Mouse (Mus musculus) frontal cortex, postnatal 14 days (tissue): ENCODE results near the gene Atp6ap1l.
A peak's percentile ranks its signal among the peaks of the same experiment; 100 is the strongest.
"Not testable (repeated sequence)": the region's sequence is repeated elsewhere in the genome, so short reads cannot be mapped to it uniquely, and the experiment has no call there.

ENCODE experiments used
- DNase-seq, 2 experiments: peaks; one replicate each; pipeline ENCODE4 v3.0.0; 2022; ENCODE audit warnings: low spot score in 2 of 2

Atp6ap1l gene

GRCm38 (mm10) chr13:90905176-90905575 is at the start of gene Atp6ap1l:
TSS of gene Atp6ap1l (minus strand) at chr13:90905355.
- no peak for DNase-seq

- no peak for DNase-seq
Measured at GRCm38 (mm10) chr13:90939600-90939999, 34.4 kb upstream of the Atp6ap1l start.

- DNase-seq = no peak
Measured at GRCm38 (mm10) chr13:90939192-90939591, 34.0 kb upstream of the Atp6ap1l start.

- no peak for DNase-seq
Measured at GRCm38 (mm10) chr13:90935852-90936251, 30.7 kb upstream of the Atp6ap1l start.

- no peak for DNase-seq
Measured at GRCm38 (mm10) chr13:90933256-90933655, 28.1 kb upstream of the Atp6ap1l start.

GRCm38 (mm10) chr13:90929847-90930246 is 24.7 kb upstream of the Atp6ap1l start:
- peak; percentile 49 to 82 for DNase-seq

- DNase-seq = not testable (repeated sequence)
Measured at GRCm38 (mm10) chr13:90928266-90928665, 23.1 kb upstream of the Atp6ap1l start.

- no peak for DNase-seq
Measured at GRCm38 (mm10) chr13:90926938-90927633, 21.9 kb upstream of the Atp6ap1l start.

- DNase-seq = no peak
Measured at GRCm38 (mm10) chr13:90926125-90926765, 21.1 kb upstream of the Atp6ap1l start.

GRCm38 (mm10) chr13:90925191-90925590 is 20.0 kb upstream of the Atp6ap1l start:
- DNase-seq = no peak

GRCm38 (mm10) chr13:90924072-90924471 is 18.9 kb upstream of the Atp6ap1l start:
- no peak for DNase-seq

- DNase-seq = not testable (repeated sequence)
Measured at GRCm38 (mm10) chr13:90923617-90924016, 18.5 kb upstream of the Atp6ap1l start.

- peak; percentile 79 to 83 for DNase-seq
Measured at GRCm38 (mm10) chr13:90922751-90923612, 17.8 kb upstream of the Atp6ap1l start, which contains the start of gene Rps23. TSS of gene Rps23 (plus strand) at chr13:90922958.

GRCm38 (mm10) chr13:90914721-90915120 is 9.6 kb upstream of the Atp6ap1l start:
- no peak for DNase-seq

- no peak for DNase-seq
Measured at GRCm38 (mm10) chr13:90913675-90914192, 8.6 kb upstream of the Atp6ap1l start.

GRCm38 (mm10) chr13:90912760-90913674 is 7.9 kb upstream of the Atp6ap1l start:
- peak in 1 of 2 experiments; percentile 21 for DNase-seq

- DNase-seq = no peak
Measured at GRCm38 (mm10) chr13:90907376-90907775, 2.2 kb upstream of the Atp6ap1l start.

GRCm38 (mm10) chr13:90896821-90897220 is 8.3 kb downstream of the Atp6ap1l start:
- DNase-seq = no peak

- no peak for DNase-seq
Measured at GRCm38 (mm10) chr13:90896098-90896497, 9.1 kb downstream of the Atp6ap1l start.

GRCm38 (mm10) chr13:90894819-90895218 is 10.3 kb downstream of the Atp6ap1l start:
- DNase-seq = no peak

- DNase-seq = no peak
Measured at GRCm38 (mm10) chr13:90890111-90890510, 15.0 kb downstream of the Atp6ap1l start.
